In genomic region chr12:70884973-70885372, GRCm38 (mm10) we compare ENCODE assay signal across 25 mouse cellular contexts.
"Had no signal": no experiment of that assay in that cellular context is flagged by ENCODE, and none has a peak within 500 bp of the region (broad histone marks: within the 10 kb centered on the region; RNA-seq: fewer than 3 reads in every experiment).

No protein-coding gene starts in this region.

- H3K4me3 ChIP-seq: gastrocnemius, adult 2 months; heart, embryonic 10.5 days; heart, embryonic 12.5 days; hindbrain, embryonic 10.5 days; hindbrain, embryonic 12.5 days; layer of hippocampus, adult 2 months; left cerebral cortex, adult 2 months; limb, embryonic 10.5 days; limb, embryonic 12.5 days had no signal

- ATAC-seq: hindbrain, embryonic 16.5 days; inflammation-experienced regulatory T-cells, adult 6 months; intestine, postnatal 0 days had no signal

- H3K9ac ChIP-seq: heart, embryonic 12.5 days; hindbrain, embryonic 12.5 days; hindbrain, embryonic 14.5 days; limb, embryonic 12.5 days had no signal

- DNase-seq: gastrocnemius, adult 2 months; gastrocnemius, postnatal 10 days; gastrocnemius, postnatal 25 days; heart, adult 18-20 months; heart, postnatal 10 days; heart, postnatal 4 days; kidney, adult 18-20 months; kidney, adult 8-10 months; kidney, postnatal 10 days; kidney, postnatal 25 days; kidney, postnatal 4 days; liver had no signal

- H3K9me3 ChIP-seq: heart, embryonic 10.5 days; heart, embryonic 12.5 days; hindbrain, embryonic 10.5 days; hindbrain, embryonic 12.5 days; limb, embryonic 10.5 days; limb, embryonic 12.5 days had no signal

- H3K4me1 ChIP-seq: hindbrain, embryonic 10.5 days; hindbrain, embryonic 12.5 days; limb, embryonic 10.5 days; limb, embryonic 12.5 days had no signal

- H3K27ac ChIP-seq: gastrocnemius, adult 2 months; heart, embryonic 10.5 days; hindbrain, embryonic 10.5 days; hindbrain, embryonic 12.5 days; hindbrain, embryonic 14.5 days; layer of hippocampus, adult 2 months; left cerebral cortex, adult 2 months; limb, embryonic 10.5 days; limb, embryonic 12.5 days had no signal

- H3K27me3 ChIP-seq: heart, embryonic 12.5 days; hindbrain, embryonic 12.5 days; limb, embryonic 12.5 days had no signal

- H3K4me2 ChIP-seq: heart, embryonic 12.5 days; hindbrain, embryonic 12.5 days; hindbrain, embryonic 14.5 days; limb, embryonic 12.5 days; liver, embryonic 11.5 days had no signal
